Mouse (Mus musculus) lung, adult 2 months (tissue): Measurements from ENCODE around the gene Gp2.

Experiments
- CTCF ChIP-seq: fragments of 200-500 bp; IDR thresholded peaks from 2 replicates; pipeline ENCODE4 v1.5.1; 2011; ENCODE audit warnings: mild to moderate bottlenecking, low read length, control low read depth; ENCODE audit not compliant: insufficient read depth
- POLR2A ChIP-seq: fragments of 200-500 bp; IDR thresholded peaks from 2 replicates; pipeline ENCODE4 v1.6.1; 2011; ENCODE audit warnings: low read depth, mild to moderate bottlenecking, control low read depth, low read length, borderline replicate concordance; ENCODE audit errors: extremely low read depth

DNA sequence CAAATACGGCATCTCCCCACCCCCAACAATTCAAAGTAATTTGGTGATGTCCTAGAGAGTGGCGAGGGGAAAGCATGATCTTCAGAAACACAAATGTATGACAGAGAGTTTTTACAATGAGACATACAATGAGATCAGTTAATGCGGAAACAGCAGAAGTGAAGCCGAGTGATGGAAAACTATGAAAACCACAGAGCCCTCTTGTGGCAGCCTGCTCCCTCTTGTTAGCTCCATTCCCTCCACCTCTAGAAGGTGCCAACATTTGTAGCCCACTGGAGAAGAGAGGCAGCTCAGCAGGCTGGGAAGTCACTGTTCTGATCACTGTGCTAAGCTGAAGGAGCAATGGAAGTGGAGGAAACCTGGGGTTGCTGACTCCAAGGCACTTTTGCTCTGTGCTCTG, 15.2 kb downstream of the Gp2 start:
- TF ChIP-seq CTCF (no peak), POLR2A (no peak)
